Mouse (Mus musculus) testis, adult 2 months (tissue): ENCODE measurements around the gene Lhx4. TPM values are rescaled to one million over a fixed set of nuclear protein-coding genes. Genes with fewer than 3 reads are reported as not detected.

Source experiments
- H3K27ac ChIP-seq: fragments of 200-500 bp; 2 replicates; pipeline ENCODE4 v1.5.1; 2012; ENCODE audit warnings: low read depth, low read length; ENCODE audit not compliant: control insufficient read depth, insufficient read depth
- H3K27me3 ChIP-seq: fragments of 200-500 bp; 2 replicates; pipeline ENCODE4 v1.6.1; 2012; ENCODE audit warnings: mild to moderate bottlenecking, low read length, moderate library complexity; ENCODE audit not compliant: control insufficient read depth, insufficient read depth
- H3K36me3 ChIP-seq: fragments of 200-500 bp; 2 replicates; pipeline ENCODE4 v1.6.1; 2012; ENCODE audit warnings: mild to moderate bottlenecking, low read length; ENCODE audit not compliant: control insufficient read depth, insufficient read depth
- H3K4me1 ChIP-seq: fragments of 200-500 bp; 2 replicates; pipeline ENCODE4 v1.6.1; 2012; ENCODE audit warnings: low read length; ENCODE audit not compliant: control insufficient read depth, insufficient read depth
- H3K4me3 ChIP-seq: fragments of 200-500 bp; 2 replicates; pipeline ENCODE4 v1.5.1; 2012; ENCODE audit warnings: low read depth, mild to moderate bottlenecking, low read length, moderate library complexity, mixed read lengths; ENCODE audit not compliant: control insufficient read depth
- CTCF ChIP-seq: fragments of 200-500 bp; IDR thresholded peaks from 2 replicates; pipeline ENCODE4 v1.5.1; 2012; ENCODE audit warnings: low read depth, mild to moderate bottlenecking, inconsistent platforms, low read length, moderate library complexity; ENCODE audit not compliant: control insufficient read depth, insufficient read depth, insufficient replicate concordance
- POLR2A ChIP-seq: fragments of 200-500 bp; IDR thresholded peaks from 2 replicates; pipeline ENCODE4 v1.6.1; 2012; ENCODE audit warnings: low read depth, mild to moderate bottlenecking, inconsistent platforms, low read length, moderate library complexity; ENCODE audit not compliant: control insufficient read depth
- polyA plus RNA-seq: library from polyadenylated mRNA; depleted of rRNA; stranded (reverse); fragments of >200 nt; gene quantifications from 2 replicates; pipeline ENCODE4 v1.2.3, GENCODE M21; 2012

The Lhx4 gene
- polyA plus RNA-seq, 1 experiment, result 0.16 TPM

DNA sequence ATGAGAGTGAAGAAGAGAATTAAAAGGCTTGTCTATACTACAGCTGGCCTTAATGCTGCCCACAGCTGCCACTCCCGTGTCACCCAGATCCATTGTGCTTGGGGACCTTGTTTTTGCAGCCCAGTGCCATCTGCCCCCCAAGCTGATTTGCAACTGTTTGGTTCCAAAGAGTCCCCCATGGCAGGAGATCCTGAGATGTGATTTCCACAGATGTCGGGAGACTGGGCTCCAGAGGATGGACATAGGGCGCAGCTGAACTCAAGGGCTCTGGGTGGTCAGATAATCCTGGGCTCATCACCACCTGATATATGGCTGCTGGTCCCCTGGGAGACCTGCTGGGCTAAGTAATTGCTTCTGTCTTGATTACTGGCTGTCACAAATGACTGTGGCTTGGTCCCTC lies 32.6 kb downstream of the Lhx4 start:
- H3K27me3 ChIP-seq, result no peaks in the 10 kb centered on the region
- H3K4me1 ChIP-seq, result no peaks in the 10 kb centered on the region
- H3K4me3 ChIP-seq, result no peak overlapping the region
- no peak for TF ChIP-seq POLR2A
- TF ChIP-seq CTCF, result no peak
- H3K27ac ChIP-seq, result no peak overlapping the region
- H3K36me3 ChIP-seq, result no peaks in the 10 kb centered on the region

DNA sequence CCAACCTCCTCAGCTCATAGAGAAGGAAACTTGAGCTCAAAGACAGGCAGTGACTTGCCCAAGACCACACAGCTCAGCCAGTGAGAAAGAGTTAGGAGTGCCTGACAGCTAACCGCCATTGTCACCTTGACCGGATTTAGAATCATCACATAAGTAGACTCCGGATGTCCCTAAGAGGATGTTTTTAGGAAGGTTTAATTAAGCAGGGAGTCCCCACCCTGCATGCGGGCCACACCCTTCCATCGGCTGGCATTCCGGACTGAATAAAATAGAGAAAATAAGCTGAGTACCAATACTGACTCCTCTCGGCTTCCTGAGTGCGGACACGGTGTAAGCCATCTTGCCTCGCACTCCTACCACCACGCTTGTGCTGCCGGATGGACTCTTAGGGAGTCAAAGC lies 34.2 kb downstream of the Lhx4 start:
- no peak overlapping the region for H3K27ac ChIP-seq
- no peak overlapping the region for H3K4me3 ChIP-seq
- no peaks in the 10 kb centered on the region for H3K4me1 ChIP-seq
- no peaks in the 10 kb centered on the region for H3K27me3 ChIP-seq
- no peaks in the 10 kb centered on the region for H3K36me3 ChIP-seq
- TF ChIP-seq CTCF, result no peak
- TF ChIP-seq POLR2A, result no peak

DNA sequence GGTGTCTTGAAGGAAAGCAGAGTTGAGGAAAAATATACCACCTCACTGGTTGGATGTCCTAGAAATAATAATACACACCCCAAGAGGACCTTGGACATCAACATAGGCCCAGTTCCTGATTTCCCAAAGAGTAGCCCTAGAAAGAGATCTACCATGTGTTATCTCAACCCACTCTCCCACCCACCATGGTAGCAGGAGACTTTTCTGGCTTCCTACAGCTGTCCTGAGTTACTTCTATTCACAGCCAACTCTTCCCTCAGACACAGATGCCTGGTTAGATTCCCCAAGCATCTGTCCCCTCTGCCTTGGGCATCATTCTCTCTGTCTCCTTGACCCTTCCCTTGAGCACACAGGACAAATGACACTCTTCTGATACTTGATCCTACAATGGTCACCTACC lies 36.1 kb downstream of the Lhx4 start:
- no peaks in the 10 kb centered on the region for H3K27me3 ChIP-seq
- TF ChIP-seq CTCF (no peak), POLR2A (no peak)
- no peaks in the 10 kb centered on the region for H3K36me3 ChIP-seq
- H3K4me3 ChIP-seq, result no peak overlapping the region
- H3K27ac ChIP-seq, result no peak overlapping the region
- H3K4me1 ChIP-seq, result no peaks in the 10 kb centered on the region

DNA sequence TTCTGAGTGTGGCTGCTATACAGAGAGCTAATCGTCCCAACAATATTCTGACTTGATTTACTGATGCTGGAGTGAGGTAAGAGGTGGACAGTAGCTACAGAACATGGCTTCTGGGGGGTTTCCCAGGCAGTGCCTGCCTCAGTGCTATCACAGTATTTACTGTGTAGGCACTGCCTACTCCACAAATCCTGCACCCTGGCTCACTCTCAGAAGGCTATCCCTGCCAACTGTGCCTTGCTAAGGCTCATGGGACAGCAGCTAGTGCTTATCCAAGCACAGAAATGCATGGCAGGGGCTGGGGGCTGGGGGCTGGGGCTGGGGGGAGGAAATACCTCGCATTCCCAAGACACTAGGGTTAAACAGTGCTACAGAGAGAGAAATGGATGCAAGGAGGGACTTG lies 38.2 kb downstream of the Lhx4 start:
- no peaks in the 10 kb centered on the region for H3K27me3 ChIP-seq
- no peak for TF ChIP-seq CTCF

DNA sequence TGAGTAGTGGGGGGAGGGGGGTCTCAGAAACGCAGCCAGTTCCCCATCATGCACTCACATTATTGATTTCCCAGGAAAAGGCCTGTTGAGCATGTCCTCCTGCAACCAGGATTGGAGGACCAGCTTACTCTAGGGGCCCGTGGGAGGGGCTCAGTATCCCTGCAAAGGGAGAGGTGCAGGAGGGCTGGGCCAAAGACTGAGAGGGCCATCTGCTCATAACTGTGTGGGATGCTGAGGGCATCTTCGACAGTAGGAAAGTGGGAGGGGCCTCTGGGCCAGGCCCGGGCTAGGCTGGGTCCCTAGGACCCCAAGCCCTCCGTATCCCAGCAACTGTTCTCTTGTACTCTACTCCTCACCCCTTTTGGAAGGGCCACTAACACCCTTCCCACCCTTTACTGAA lies 47.3 kb downstream of the Lhx4 start:
- no peak overlapping the region for H3K27ac ChIP-seq
- H3K27me3 ChIP-seq, result no peaks in the 10 kb centered on the region
- no peaks in the 10 kb centered on the region for H3K4me1 ChIP-seq
- no peaks in the 10 kb centered on the region for H3K36me3 ChIP-seq
- H3K4me3 ChIP-seq, result no peak overlapping the region
- no peak for TF ChIP-seq POLR2A
- no peak for TF ChIP-seq CTCF

More for the DNA sequence above, 38.2 kb downstream of the Lhx4 start:
- Histone ChIP-seq H3K4me3 (no peak overlapping the region), H3K4me1 (no peaks in the 10 kb centered on the region), H3K36me3 (no peaks in the 10 kb centered on the region), H3K27ac (no peak overlapping the region)

DNA sequence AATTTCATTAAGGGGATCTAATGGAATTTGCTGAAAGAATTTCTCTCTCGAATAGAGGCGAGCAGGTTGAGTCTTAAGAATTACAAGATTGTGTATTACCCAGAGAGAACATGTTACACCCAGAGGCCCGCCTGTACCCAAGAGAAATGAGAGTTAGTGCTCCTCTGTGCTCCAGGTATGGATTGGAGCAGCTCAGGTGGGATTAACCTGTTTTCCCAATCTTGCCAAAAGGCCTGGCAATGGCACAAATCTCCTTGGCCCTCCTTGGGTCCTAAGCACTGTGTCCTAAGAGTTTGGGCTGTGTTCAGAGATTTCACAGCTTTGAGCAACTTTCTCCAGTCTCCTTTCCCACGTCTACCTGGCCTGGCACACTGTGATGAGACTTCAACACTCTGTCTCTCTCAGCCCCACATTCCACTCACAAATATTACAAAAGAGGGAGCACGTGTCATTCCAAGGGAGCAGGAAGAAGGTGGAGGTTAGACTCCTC lies 48.2 kb downstream of the Lhx4 start:
- no peak overlapping the region for H3K4me3 ChIP-seq
- no peaks in the 10 kb centered on the region for H3K4me1 ChIP-seq
- no peak for TF ChIP-seq CTCF
- no peak for TF ChIP-seq POLR2A
- H3K36me3 ChIP-seq, result no peaks in the 10 kb centered on the region
- H3K27me3 ChIP-seq, result no peaks in the 10 kb centered on the region
- no peak overlapping the region for H3K27ac ChIP-seq

DNA sequence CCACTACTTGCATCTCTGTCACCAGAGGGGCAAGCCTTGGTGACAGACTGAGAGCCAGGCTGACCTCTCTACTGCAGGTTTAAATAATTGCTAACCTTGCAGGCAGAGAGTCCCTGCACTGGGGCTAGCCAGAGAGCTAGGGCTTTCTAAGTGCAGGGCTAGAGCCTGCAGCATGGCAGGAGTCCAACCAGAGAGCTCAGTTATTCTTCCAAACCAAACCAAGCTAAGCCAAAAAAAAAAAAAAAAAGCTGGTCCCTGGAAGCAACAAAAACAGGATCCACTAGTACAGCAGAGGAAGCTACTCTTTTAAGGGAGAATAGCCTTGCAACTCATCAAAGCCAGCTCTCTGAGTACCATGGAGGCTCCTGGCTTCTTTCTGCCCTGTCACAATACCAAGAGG lies 50.6 kb downstream of the Lhx4 start:
- no peaks in the 10 kb centered on the region for H3K27me3 ChIP-seq
- no peak overlapping the region for H3K4me3 ChIP-seq
- H3K4me1 ChIP-seq, result no peaks in the 10 kb centered on the region
- H3K36me3 ChIP-seq, result no peaks in the 10 kb centered on the region
- TF ChIP-seq POLR2A (no peak), CTCF (no peak)
- H3K27ac ChIP-seq, result no peak overlapping the region

DNA sequence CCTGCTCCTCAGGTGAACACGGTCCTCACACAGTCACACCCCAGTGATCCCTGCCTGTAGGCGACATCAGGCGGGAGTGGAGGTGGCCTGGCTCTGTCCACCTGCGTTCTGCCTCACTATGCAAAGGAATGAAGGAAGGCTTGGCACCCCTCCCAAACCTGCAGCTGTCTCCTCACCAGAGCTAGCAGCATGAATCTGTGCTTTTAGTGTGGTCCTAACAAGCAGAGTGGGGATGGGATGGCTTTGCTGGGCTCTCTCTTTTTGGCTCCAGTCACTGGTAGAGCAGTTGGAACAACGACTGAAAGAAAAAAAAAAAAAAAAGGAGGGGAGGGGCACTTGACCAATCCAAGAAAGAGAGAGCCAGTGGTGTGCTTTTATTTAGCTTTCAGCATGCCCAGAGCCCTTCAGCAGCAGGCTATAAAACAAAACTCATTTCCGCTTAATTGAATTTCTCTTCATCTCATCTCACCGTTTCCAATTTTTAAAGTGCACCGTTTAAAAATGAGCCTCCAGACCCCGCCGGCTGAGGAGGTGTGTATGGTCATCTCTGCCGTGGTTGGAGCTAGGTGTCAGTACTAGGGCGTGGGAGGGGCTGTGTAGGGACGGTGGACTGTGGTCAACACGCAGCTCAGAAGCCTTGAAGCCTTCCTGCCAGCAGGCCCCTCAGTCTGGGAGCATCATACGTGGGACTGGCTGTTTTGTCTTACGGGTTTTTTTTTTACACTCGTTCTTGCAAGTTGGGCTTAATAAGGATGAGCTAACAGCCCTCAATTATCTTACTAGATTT lies 52.9 kb downstream of the Lhx4 start:
- no peak for TF ChIP-seq POLR2A
- TF ChIP-seq CTCF, result no peak
- no peaks in the 10 kb centered on the region for H3K4me1 ChIP-seq
- no peak overlapping the region for H3K4me3 ChIP-seq
- H3K27ac ChIP-seq, result no peak overlapping the region
- H3K27me3 ChIP-seq, result no peaks in the 10 kb centered on the region
- H3K36me3 ChIP-seq, result no peaks in the 10 kb centered on the region
